Mouse (Mus musculus) lung, adult 18-20 months (tissue): Measurements from ENCODE around the gene Slc16a6.

Experiments used
- DNase-seq, 2 experiments: peaks; one replicate each; pipeline ENCODE4 v3.0.0; 2022; ENCODE audit warnings: mixed read lengths in 2 of 2

The Slc16a6 gene

DNA sequence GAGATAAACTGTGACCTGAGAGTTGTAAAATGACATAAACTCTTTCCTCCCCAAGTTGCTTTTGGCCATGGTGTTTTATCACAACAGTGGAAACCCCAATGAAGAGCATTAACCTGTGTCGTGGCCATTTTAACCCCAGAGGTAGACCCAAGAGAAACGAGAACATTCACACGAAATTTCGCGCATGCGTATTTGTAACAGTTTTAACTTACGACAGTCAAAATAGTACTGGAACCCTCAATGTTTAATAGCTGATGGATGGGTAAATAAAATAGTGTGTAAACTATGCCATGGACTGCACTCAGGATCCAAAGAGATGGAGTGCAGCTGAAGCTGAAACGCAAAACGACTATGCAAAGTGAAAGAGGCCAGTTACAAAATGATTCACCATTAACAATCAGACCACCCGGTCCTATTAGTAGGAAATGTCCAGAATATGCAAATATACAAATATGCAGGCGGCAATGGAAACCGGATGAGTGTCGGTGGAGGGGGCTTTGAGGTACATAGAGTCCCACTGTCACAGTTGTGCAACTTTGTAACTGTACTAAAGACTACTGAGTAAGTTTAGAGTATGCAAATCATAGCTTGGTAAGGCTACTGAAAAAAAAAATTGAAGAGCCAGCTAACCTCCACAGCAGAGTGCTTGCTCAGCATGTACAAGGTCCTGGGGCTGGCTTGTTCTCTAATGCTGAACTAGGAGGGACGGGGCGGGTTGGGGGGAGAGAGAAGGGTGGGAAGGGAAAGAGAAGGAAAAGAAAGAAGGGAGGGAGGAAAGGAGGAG lies 63.0 kb downstream of the Slc16a6 start:
- no peak for DNase-seq

DNA sequence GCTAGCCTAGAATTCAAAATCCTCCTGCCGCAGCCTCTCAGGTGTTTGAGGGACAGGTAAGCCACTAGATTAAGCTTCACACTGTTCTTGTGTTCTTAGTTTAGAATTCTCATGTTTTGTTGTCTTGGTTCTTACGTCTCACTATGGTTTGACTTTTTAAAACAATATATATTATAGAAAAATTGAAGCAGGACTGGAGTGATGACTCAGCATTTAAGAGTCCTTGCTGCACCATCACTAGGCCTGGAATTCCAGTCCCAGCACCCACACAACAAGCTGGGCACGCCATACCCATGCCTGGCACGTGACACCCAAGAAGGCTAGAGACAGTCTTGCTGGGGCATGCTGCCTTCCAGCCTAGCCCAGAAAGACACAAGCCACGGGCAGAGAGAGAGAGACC lies 67.0 kb downstream of the Slc16a6 start:
- no peak for DNase-seq
